Mouse (Mus musculus) olfactory bulb, adult 2 months (tissue): ENCODE data around the gene Pou2f1.

Experiments used
- CTCF ChIP-seq: fragments of 200-500 bp; IDR thresholded peaks from 2 replicates; pipeline ENCODE4 v1.5.1; 2012; ENCODE audit warnings: low read depth, mild to moderate bottlenecking, low read length, moderate library complexity; ENCODE audit not compliant: insufficient read depth
- POLR2A ChIP-seq: fragments of 200-500 bp; IDR thresholded peaks from 2 replicates; pipeline ENCODE4 v1.6.1; 2012; ENCODE audit warnings: mild to moderate bottlenecking, low read depth, low read length, moderate library complexity; ENCODE audit not compliant: insufficient read depth

DNA sequence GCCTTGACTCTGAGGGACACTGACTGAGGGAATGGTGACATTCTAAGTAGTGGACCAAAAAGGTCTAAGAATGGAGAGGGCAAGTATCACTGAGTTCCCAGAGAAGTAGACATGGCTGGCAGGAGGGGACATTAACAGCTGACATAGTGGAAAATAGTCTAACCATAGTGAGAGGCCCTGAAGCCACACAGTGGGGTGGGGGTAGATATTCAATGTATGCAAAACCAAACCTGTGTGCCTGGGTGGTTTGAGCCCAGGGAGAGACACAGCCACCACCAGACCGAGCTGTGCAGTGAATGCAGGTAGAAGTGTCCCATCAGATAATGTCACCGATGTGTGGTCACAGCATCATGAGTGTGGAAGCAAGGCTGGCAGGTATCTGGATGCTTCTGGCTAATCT is 180.4 kb downstream of the Pou2f1 start:
- TF ChIP-seq POLR2A (no peak), CTCF (no peak)
